Mouse (Mus musculus): ENCODE measurements around the gene Kctd8.

DNA sequence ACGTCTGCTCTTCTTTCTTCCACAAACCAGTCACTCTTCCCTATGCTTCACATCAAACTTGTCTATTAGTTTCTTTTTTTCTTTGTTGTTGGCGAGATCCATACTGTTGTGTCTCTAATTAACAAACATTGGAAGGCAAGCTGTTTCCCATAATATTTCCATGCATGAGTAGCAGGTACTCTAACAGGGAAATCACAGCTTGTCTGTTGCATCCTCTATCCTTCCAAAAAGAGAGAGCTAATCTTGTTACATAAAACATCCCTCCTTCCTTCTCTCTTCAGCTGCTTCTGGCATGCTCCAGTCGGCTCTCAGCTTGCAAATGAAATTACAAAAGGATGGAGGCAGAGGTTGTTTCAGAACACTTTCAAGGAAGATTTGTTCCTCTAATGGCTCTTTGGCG is 107.9 kb downstream of the Kctd8 start:
- TF ChIP-seq CTCF (IDR thresholded peaks at IDR 0.05; ENCODE audit: low read depth), result no peak
- no peak for TF ChIP-seq EP300 (IDR thresholded peaks at IDR 0.05; ENCODE audit: low read depth)

All from heart, postnatal 0 days (tissue).